Mouse (Mus musculus) heart, postnatal 14 days (tissue): ENCODE measurements around the gene Atp2a3. TPM values are rescaled to one million over a fixed set of nuclear protein-coding genes. Genes with fewer than 3 reads are reported as not detected.

ENCODE experiments used
- DNase-seq, 2 experiments: peaks; one replicate each; pipeline ENCODE4 v3.0.0; 2021 to 2022
- intact Hi-C: fragments of 180-260 bp; cut with DNase I; formaldehyde crosslinking; loops from one replicate; pipeline ENCODE4 v1.15.1; 2025
- microRNA-seq, 2 experiments: library from miRNA; unstranded; fragments of <30 nt; microRNA quantifications; one replicate each; pipeline ENCODE4 v1.2.0; 2021 to 2022
- total RNA-seq, 2 experiments: library from RNA; stranded (reverse); gene quantifications; 2 replicates each; pipeline ENCODE4 v1.2.3; 2021

Atp2a3 gene
- total RNA-seq, 2 experiments from 2014 or later: 18.4 to 19.3 TPM

DNA sequence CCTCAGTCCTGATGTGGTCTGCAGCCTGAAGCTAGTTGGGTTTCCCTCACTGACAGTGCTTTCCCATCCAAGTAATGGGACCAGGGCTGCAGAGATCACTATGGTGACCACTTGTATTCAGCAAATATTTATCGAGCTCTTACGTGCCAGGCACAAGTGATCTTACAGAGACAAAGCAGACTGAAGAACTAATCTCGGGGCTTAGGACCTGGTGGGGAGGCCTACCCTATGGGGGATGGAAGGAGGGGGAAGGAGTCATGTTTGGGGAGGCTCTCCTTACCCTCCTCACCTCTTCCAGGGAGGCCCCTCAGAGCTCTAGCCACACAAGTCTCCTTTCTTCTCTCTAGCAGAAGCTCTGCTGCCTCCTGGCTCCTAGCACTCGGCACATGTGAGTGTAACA lies 62.9 kb downstream of the Atp2a3 start:
- intact Hi-C loops: no loop called here

DNA sequence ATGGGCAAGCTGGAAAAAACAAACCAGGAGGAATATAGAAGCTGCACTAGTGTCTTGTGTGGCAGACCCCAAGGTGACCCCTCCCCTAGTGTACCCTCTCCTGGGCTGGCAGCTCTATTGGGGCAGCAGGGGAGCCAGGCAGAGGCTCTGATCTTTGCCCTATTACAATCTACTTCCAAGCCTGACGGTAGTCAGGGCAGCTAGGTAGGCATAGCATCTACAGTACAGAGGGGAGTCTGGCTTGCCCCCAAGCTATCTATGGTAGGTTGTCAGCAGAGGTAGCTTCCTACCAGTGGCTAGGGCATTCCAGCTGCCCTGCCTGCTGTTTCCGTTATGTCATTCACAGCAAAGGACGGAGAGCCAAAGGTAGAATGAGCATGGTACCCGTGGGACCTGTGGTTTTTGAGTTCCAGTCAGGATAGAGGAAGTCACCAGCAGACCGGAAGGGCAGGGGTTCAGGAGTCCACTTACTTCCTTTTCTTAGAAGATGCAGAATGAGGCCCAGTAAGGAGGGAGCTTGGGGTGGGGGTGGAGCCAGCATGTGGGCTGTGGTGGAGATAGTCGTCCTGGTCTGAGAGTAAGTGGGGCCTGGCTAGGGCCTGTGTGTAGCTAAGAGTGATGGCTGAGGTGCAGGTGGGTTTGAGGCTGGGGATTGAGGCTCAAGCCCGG lies 63.4 kb downstream of the Atp2a3 start:
- peak; percentile 26 to 38 for DNase-seq
- intact Hi-C loops: no loop called here

More for the DNA sequence above, 62.9 kb downstream of the Atp2a3 start:
- DNase-seq: no peak

DNA sequence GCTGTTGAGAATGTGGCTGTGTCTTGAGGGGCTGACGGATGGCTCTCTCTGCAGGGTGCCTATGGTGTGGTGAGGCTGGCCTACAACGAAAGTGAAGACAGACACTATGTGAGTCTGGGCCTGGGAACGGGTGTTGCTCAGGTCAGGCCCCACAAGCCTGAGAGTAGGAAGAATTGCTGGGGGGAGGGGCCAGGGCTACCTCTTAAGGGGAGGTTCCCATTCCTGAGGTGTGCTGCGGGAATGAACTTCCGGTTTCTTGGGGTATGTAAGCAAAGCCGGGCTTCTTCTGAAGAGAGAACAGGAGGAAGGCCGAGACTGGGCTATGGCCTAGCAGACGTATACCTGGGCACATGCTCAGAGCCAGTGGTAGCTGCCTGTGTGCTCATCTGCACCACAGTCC lies 66.0 kb downstream of the Atp2a3 start:
- no peak for DNase-seq
- intact Hi-C loops: loop anchor here (1.0 kb wide), 1 partner anchor 19 kb away; no protein-coding TSS in a partner anchor

DNA sequence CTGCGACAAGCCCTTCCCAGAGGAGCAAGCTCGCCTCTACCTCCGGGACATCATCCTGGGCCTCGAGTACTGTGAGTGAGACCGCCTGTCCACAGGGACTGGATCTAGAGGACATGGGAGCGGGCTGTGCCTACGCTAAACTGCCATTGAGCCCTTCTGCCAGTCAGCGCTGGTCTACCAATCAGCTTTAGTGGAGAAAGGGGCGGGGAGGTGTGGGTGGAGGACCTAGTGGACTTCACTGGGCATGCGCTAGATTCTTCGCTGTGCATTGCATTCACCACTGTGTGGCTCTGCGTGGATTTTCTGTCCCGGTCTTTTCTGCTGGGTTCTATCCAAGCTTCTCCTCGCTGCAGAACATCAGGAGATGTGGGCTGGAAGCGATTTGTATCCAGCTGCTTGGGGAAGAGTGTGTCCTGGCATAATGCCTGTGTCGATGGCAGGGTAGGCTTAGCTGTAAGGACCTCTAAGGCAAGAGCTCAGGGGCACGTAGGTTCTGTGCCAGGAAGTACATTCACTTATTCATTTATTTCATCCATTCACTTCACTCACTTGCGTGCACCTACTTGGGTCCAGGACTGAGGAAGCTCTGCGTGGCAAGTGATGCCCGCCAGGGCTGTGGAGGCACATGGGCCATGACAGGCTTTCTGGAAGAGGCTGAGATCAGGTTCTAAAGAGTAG lies 70.0 kb downstream of the Atp2a3 start:
- peak; percentile 81 to 86 for DNase-seq
- intact Hi-C loops: no loop called here

DNA sequence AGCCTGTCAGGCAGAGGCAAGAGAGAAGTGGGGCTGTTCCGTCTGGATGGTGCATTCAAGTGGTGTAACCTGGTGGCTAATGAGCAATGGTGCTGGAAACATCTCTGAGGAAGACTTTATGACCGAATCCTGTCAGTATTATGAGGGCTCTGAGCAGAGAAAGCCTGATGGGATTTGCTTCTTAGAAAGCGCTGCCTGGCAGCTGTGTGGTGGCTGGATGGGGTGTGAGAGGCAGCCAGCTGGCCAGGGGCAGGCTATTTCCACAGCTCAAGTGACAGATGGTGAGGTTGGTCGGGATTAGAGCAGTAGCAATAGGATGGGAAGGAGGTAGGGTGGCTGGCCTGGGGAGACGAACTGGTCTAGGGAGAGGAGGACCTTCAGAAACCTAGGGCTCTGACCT lies 70.6 kb downstream of the Atp2a3 start:
- intact Hi-C loops: no loop called here

DNA sequence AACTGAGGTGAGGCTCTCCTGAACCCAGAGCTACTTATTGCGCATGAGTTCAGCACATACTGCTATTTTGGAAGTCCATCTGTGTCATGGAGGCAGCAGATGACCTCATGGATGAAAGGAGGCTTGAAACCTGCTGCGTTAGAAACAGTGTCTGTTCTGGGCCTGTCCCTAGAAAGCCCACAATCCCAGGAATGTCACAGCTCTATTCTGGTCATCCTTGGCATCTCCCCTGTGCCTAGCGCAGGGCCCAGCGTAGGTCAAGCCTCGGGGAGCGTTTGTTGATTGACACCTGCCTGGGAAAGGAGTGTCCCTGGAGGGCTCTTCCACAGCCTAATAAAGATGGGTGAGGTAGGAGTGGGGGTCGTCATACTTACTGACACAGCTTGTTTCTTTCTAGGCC lies 75.1 kb downstream of the Atp2a3 start:
- intact Hi-C loops: no loop called here
- no peak for DNase-seq

More for the DNA sequence above, 70.6 kb downstream of the Atp2a3 start:
- no peak for DNase-seq

DNA sequence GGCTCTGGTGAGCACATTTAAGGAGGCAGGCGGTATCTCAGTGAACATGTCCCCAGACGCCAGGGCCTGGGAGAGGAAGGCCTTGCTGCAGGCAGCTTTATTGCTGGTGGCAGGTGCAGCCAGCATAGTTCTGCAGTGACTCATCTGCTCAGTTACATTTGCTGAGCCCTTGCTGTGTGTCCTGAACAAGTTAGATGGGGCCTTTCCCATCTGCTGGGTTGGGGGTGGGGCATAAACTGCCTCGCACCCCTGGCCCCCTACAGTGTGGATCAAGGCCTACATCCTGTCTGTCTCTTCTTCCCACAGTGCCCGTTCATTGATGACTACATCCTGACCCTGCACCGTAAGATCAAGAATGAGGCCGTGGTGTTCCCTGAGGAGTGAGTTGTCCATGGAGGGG lies 75.9 kb downstream of the Atp2a3 start:
- DNase-seq: no peak
- intact Hi-C loops: no loop called here

DNA sequence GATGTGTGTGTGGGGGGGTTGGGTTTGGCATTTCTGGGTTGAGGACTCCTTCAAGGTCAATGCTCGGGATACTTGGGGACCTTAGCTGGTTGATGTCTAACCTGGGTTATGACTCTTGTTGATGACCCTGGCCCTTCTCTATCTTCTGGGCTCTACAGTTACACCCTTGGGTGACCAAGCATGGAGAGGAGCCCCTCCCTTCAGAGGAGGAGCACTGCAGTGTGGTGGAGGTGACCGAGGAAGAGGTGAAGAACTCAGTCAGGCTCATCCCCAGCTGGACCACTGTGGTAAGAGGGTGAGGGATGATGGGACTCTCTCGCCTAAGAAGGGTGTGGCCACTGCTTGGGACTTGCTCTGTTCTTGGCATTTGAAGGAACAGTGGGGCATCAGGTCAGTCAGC lies 76.7 kb downstream of the Atp2a3 start:
- intact Hi-C loops: no loop called here
- no peak for DNase-seq

DNA sequence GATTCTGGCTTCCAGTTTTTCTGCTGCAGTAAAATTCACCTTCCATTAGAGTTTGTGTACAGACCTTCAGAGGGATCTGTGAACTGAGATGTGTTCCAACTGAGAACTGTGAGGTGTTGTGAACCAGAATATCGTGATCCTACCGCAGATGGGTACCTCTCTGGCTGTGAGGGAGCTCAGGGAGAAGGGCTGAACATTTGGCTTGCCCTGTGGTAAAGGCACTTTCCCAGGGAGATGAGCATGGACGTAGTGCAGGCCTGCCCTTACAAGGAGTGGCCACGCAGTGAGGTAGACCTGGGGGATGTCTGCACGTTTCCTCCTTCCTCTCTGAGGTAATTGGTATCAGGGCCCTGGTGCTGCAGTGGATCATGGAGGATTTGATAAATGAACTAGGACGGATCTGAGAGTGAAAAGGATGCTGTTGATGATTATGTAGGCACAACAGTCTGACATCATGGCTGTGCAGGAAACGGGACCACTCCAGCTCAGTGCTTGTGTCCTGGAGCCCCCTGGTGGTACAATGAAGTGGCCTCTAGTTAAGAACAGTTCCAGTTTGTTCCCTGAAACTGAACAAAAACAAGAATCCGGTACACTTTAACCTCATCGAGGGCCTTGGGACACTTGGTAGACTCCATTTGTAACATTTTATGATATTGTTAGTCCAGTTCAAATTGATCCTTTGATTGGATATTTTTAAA lies 78.3 kb downstream of the Atp2a3 start:
- intact Hi-C loops: loop anchor here (1.0 kb wide), 1 partner anchor 33 kb away; no protein-coding TSS in a partner anchor
- peak; percentile 63 to 79 for DNase-seq

Small RNA genes within 50 kb of the gene (microRNA-seq; reads per million reads assigned to microRNA genes)
- gene Gm44467: 0 reads per million in 2 experiments

Other genes starting within 250 kb of the Atp2a3 start
- 10 to 100 TPM; 11.4 to 11.6 TPM for gene Cyb5d2, start 165.0 kb upstream of the Atp2a3 start, total RNA-seq
- gene Zzef1, start 164.9 kb upstream of the Atp2a3 start, total RNA-seq: 10 to 100 TPM; 24.4 to 29.0 TPM
- 1 to 10 TPM in 1 of 2 experiments, under 1 TPM in 1; 0.60 to 1.0 TPM for gene P2rx1, start 37.9 kb downstream of the Atp2a3 start, total RNA-seq
- 1 to 10 TPM; 1.4 to 1.8 TPM for gene Camkk1, start 57.8 kb downstream of the Atp2a3 start, total RNA-seq
- 1 to 10 TPM; 7.6 to 7.8 TPM for gene Ncbp3, start 86.6 kb downstream of the Atp2a3 start, total RNA-seq
- gene Itgae, start 129.4 kb downstream of the Atp2a3 start, total RNA-seq: under 1 TPM in 1 of 2 experiments, not detected in 1; 0.20 TPM
- gene Haspin, start 177.1 kb downstream of the Atp2a3 start, total RNA-seq: 1 to 10 TPM in 1 of 2 experiments, under 1 TPM in 1; 0.81 to 1.3 TPM
- gene P2rx5, start 199.3 kb downstream of the Atp2a3 start, total RNA-seq: 1 to 10 TPM; 6.9 to 7.7 TPM
- gene Emc6, start 215.9 kb downstream of the Atp2a3 start, total RNA-seq: 10 to 100 TPM; 72.4 to 75.5 TPM
- gene Tax1bp3, start 215.9 kb downstream of the Atp2a3 start, total RNA-seq: 10 to 100 TPM; 55.3 to 62.3 TPM
- gene Ctns, start 237.9 kb downstream of the Atp2a3 start, total RNA-seq: 10 to 100 TPM; 11.3 to 11.7 TPM
- 1 to 10 TPM; 1.2 to 1.5 TPM for gene Shpk, start 238.3 kb downstream of the Atp2a3 start, total RNA-seq